Mouse (Mus musculus) midbrain, postnatal 0 days (tissue): Measurements from ENCODE around the gene Vps25. TPM values are rescaled to one million over a fixed set of nuclear protein-coding genes. Genes with fewer than 3 reads are reported as not detected.

Source experiments
- ATAC-seq: fragments of 200-750 bp; cut with Nextera tagmentation; 2 replicates; pipeline ENCODE4 v1.8.0; 2017; ENCODE audit warnings: moderate number of reproducible peaks, mild to moderate bottlenecking, moderate TSS enrichment, moderate library complexity; ENCODE audit not compliant: low FRiP score
- DNase-seq: peaks from one replicate; pipeline ENCODE4 v3.0.0-alpha.2; 2015; ENCODE audit warnings: low spot score
- H3K27ac ChIP-seq: fragments of 300-500 bp; sonication (generic); 2 replicates; pipeline ENCODE4 v1.5.1; 2014; ENCODE audit warnings: low read depth, mild to moderate bottlenecking, low read length, mixed read lengths
- H3K27me3 ChIP-seq: fragments of 300-500 bp; sonication (generic); 2 replicates; pipeline ENCODE4 v1.6.1; 2014; ENCODE audit warnings: low read length, control low read depth, mixed read lengths; ENCODE audit not compliant: insufficient read depth
- H3K36me3 ChIP-seq: fragments of 300-500 bp; sonication (generic); 2 replicates; pipeline ENCODE4 v1.6.1; 2014; ENCODE audit warnings: low read length, control low read depth, mixed read lengths; ENCODE audit not compliant: insufficient read depth
- H3K4me1 ChIP-seq: fragments of 300-500 bp; sonication (generic); 2 replicates; pipeline ENCODE4 v1.6.1; 2014; ENCODE audit warnings: mild to moderate bottlenecking, control low read depth, antibody characterized with exemption, low read length, mixed read lengths; ENCODE audit not compliant: insufficient read depth
- H3K4me2 ChIP-seq: fragments of 300-500 bp; sonication (generic); 2 replicates; pipeline ENCODE4 v1.6.1; 2014; ENCODE audit warnings: low read depth, mild to moderate bottlenecking, low read length, mixed read lengths; ENCODE audit not compliant: poor library complexity, severe bottlenecking
- H3K4me3 ChIP-seq: fragments of 300-500 bp; sonication (generic); 2 replicates; pipeline ENCODE4 v1.5.1; 2014; ENCODE audit warnings: low read depth, mild to moderate bottlenecking, low read length, moderate library complexity
- H3K9ac ChIP-seq: fragments of 300-500 bp; sonication (generic); replicated peaks from 2 replicates; pipeline ENCODE4 v1.6.1; 2014; ENCODE audit warnings: mild to moderate bottlenecking, low read length, moderate library complexity, mixed read lengths; ENCODE audit not compliant: poor library complexity, severe bottlenecking
- H3K9me3 ChIP-seq: fragments of 300-500 bp; sonication (generic); 2 replicates; pipeline ENCODE4 v1.6.1; 2016; ENCODE audit warnings: low read length, control low read depth
- CTCF ChIP-seq: IDR thresholded peaks from 2 replicates; pipeline ENCODE4 v1.5.1; 2016; ENCODE audit warnings: antibody characterized with exemption, mild to moderate bottlenecking
- WGBS: fragments of 180-500 bp; shearing (Covaris S2); extraction: QIAGEN DNeasy Blood & Tissue Kit; methylation state at CpG from one replicate; pipeline ENCODE4 v1.1.7; 2014; 5-methylcytosine and 5-hydroxymethylcytosine counted together
- polyA plus RNA-seq: library from polyadenylated mRNA; unstranded; fragments of >200 nt; fragmentation: Nextera tagmentation; extraction: Ambion mirVana; gene quantifications from 2 replicates; pipeline ENCODE4 v1.2.1, GENCODE M21; 2015
- total RNA-seq: library from RNA; depleted of rRNA; stranded (reverse); fragments of >200 nt; gene quantifications from 2 replicates; pipeline ENCODE4 v1.2.3, GENCODE M21; 2014

Vps25 gene
- total and polyA plus RNA-seq, 2 experiments from 2014 or later, result 82.3 to 130 TPM

DNA sequence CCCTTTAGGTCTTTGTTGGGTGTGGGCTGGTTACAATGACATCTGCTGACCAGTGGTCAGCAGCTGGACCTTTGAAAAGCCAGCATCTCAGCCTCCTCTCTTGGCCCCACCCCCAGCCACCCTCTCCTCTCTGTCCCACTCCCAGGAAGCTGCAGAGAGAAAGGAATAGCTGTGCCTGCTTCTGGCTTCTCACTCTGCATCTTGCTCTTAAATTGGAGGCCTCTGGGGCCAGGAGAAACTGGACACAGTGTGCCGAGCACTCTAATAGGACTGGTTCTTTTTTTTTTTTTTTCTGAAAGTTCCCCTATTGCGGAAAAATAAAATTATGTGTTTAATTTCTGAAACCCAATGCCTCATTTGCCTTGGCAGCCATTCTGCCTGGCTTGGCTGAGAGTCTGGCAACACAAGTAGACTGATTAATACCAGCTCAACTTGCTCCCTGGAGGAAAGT is 23.4 kb upstream of the Vps25 start:
- Histone ChIP-seq H3K4me2 (no peak overlapping the region), H3K4me3 (no peak overlapping the region), H3K4me1 (no peaks in the 10 kb centered on the region), H3K36me3 (no peaks in the 10 kb centered on the region), H3K9ac (no peak overlapping the region), H3K27ac (no peak overlapping the region), H3K27me3 (no peaks in the 10 kb centered on the region), H3K9me3 (no peaks in the 10 kb centered on the region)
- WGBS, result 36% methylated on average over 2 of the region's 2 CpGs
- no peak for ATAC-seq
- DNase-seq, result peak; percentile 26
- TF ChIP-seq CTCF, result no peak

DNA sequence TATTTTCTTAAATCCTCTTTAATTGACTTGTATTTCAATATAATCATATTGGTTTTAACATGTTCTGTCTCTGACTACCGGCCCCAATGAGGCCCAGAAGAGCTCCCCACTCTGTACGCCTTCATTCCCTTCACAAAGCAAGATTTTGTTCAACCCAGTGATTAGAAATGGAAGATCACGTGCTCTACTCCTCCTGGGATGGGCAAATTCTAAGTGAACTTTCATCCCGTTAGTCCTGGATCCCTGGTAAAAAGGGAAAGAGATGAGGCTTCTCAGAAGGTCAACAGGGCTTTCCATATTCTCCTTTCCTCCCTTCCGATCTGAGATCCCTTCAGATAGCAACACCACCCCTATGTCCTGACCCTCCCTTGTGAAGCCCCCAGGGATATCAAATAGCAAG is 23.0 kb upstream of the Vps25 start:
- no peaks in the 10 kb centered on the region for H3K27me3 ChIP-seq
- no peak overlapping the region for H3K4me3 ChIP-seq
- no peaks in the 10 kb centered on the region for H3K36me3 ChIP-seq
- H3K9ac ChIP-seq, result no peak overlapping the region
- TF ChIP-seq CTCF, result no peak
- WGBS, result 19% methylated on average over 5 of the region's 5 CpGs
- 0 out of 2 replicates have a peak overlapping the region, but pooled peaks have one; percentile 26 for H3K27ac ChIP-seq
- H3K4me1 ChIP-seq, result no peaks in the 10 kb centered on the region
- ATAC-seq, result no peak
- no peak overlapping the region; the same call in 1 of the 2 replicates for H3K4me2 ChIP-seq
- no peak for DNase-seq
- H3K9me3 ChIP-seq, result no peaks in the 10 kb centered on the region

DNA sequence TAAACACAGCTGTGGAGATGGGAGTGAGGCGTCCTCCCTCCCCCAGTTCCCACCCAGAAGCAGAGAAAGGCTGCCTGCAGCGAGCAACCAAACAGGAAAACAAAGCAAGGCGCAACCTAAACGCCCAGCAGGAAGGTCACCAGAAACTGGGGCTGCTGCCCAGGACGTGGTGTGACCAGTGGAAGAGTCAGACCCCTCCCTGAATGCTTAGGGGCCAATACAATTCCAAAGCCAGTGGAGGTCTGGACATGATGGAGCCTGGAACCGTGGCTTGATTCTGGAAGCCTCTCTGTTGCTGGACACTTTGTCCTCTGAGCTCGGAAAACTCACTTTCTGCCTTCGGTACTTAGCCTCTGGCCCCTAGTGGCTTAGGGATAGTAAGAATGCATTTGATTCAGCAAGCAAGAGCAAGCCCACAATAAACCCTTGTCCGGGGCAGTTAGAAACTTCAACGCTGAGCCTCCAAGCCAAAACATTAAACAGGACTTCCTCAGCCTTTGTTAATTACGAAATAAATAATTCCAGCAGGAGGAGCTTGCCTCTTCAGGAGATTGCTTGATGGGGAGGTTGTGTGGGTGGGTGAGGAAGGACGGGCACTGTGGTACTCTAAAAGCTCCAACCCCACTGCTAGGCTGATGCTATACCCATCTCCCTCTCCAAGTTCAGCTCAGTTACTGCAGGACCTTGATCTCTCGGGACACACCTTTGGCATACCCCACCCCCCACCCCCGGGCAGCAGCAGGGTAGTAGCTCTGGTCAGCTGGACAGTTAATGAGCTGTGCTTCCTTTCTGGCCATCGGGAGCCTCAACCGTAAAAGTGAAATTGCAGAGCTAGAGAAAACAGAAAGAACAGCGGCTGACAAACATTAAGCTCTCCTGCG is 22.3 kb upstream of the Vps25 start:
- Histone ChIP-seq H3K27me3 (no peaks in the 10 kb centered on the region), H3K4me2 (peak overlapping the region; percentile 5; the same call in 1 of the 2 replicates), H3K27ac (0 out of 2 replicates have a peak overlapping the region, but pooled peaks have one; percentile 32), H3K36me3 (no peaks in the 10 kb centered on the region), H3K4me3 (no peak overlapping the region), H3K9ac (no peak overlapping the region), H3K9me3 (no peaks in the 10 kb centered on the region), H3K4me1 (no peaks in the 10 kb centered on the region)
- 15% methylated on average over 18 of the region's 18 CpGs for WGBS
- DNase-seq (peak; percentile 28), ATAC-seq (no peak)
- no peak for TF ChIP-seq CTCF

DNA sequence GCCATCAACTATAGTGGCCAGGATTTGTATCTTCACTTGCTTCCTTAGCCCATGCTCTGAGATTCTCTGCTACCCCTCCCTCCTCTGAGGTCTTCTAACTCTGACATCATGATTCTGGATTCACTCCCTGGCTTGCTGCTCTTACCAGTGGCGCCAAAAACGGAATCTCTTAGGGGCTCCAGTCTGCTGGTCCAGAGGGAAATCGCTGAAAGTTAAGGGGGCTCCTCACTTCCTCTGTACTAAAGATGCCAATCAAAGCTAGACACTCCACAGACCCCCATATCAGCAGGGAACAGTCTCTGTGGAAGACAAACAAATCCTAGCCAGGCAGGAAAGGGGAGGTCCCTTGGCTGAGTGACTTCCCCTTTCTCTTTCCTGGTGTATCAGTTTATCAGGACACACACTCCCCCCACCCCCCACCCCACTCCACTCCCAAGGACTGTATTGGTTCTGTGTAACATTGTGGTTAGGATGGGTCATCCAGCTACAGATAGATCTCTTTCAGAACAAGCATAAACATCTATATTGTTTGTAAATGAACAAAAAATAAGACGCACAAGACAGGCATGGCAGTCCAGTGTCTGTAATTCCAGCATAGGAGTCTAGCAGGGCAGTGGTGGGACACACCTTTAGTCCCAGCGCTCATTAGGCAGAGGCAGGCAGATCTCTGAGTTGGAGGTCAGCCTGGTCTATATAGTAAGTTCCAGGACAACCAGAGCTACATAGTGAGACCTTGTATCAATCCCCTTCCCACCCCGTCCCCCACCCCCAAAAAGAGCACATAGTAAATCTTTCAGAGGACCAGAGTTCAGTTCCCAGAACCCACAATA is 21.3 kb upstream of the Vps25 start:
- H3K27ac ChIP-seq, result peak overlapping the region; percentile 32; the same call in 1 of the 2 replicates
- no peaks in the 10 kb centered on the region for H3K36me3 ChIP-seq
- 57% methylated on average over 6 of the region's 6 CpGs for WGBS

DNA sequence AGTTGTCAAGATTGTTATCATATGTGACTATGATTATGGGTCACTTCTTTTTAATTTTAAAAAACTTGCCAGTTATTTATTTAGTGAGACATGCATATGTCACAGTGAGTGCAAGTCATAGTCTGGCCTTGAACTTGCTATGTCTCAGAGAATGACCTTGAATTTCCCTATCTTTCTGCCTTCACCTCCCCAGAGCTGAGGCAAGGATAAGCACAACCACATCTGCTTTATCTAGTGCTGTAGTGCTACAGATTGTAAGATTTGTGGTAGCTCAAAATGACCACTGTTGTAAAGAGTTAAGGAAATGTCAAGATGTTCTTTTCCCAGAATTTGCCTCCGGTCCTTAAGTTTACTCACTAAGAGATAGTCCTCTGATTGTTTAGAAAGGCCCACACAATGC is 20.3 kb upstream of the Vps25 start:
- WGBS, result 83% methylated on average over 1 of the region's 1 CpGs
- ATAC-seq (no peak), DNase-seq (no peak)
- no peak overlapping the region for H3K9ac ChIP-seq
- no peaks in the 10 kb centered on the region for H3K4me1 ChIP-seq
- H3K36me3 ChIP-seq, result no peaks in the 10 kb centered on the region
- H3K27me3 ChIP-seq, result no peaks in the 10 kb centered on the region
- no peak for TF ChIP-seq CTCF
- no peak overlapping the region for H3K27ac ChIP-seq
- no peak overlapping the region for H3K4me3 ChIP-seq
- H3K9me3 ChIP-seq, result no peaks in the 10 kb centered on the region
- no peak overlapping the region for H3K4me2 ChIP-seq

More for the DNA sequence above, 21.3 kb upstream of the Vps25 start:
- no peak for ATAC-seq
- no peak overlapping the region for H3K4me3 ChIP-seq
- H3K4me2 ChIP-seq, result no peak overlapping the region
- DNase-seq, result no peak
- no peak overlapping the region for H3K9ac ChIP-seq
- no peak for TF ChIP-seq CTCF
- no peaks in the 10 kb centered on the region for H3K27me3 ChIP-seq
- no peaks in the 10 kb centered on the region for H3K9me3 ChIP-seq
- no peaks in the 10 kb centered on the region for H3K4me1 ChIP-seq
